In the genomic region with DNA sequence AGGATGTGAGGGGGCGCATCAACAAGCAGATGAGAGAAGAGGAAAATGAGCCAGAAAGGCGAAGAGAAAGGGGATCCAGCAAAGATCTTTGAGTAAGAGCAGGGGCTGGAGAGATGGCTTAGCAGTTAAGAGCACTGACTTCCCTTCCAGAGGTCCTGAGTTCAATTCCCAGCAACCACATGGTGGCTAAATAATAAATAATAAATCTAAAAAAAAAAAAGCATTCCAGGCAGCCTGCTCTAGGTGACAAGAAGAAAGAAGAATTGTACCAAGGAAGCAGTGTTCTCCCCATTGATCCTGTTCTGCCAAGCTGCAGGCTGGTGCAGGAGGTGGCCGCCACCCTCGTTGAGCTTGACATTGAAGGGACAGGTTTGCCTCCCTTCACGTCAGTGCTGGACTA, we compare ENCODE assay signal across 9 mouse cellular contexts.
DNase-seq lines count a peak whose midpoint lies in the region; ATAC-seq and TF ChIP-seq lines count a peak whose summit lies in the region.
"Had no signal": no experiment of that assay in that cellular context is flagged by ENCODE, and none has a peak within 500 bp of the region (broad histone marks: within the 10 kb centered on the region; RNA-seq: fewer than 3 reads in every experiment).

No protein-coding gene starts in this region.

- H3K4me2 ChIP-seq in lung, embryonic 14.5 days, result peak overlapping the region; percentile 84
- H3K4me2 ChIP-seq in embryonic facial prominence, embryonic 14.5 days (ENCODE audit: low read depth, low read length), result peak overlapping the region; percentile 73
- peak overlapping the region; percentile 82 for H3K4me2 ChIP-seq in intestine, embryonic 15.5 days (replicated peaks)
- H3K4me2 ChIP-seq in neural tube, embryonic 12.5 days (replicated peaks), result peak overlapping the region; percentile 75

- peak overlapping the region; percentile 86 for H3K4me3 ChIP-seq in lung, embryonic 14.5 days (ENCODE audit: low read depth, low read length)
- H3K4me3 ChIP-seq in embryonic facial prominence, embryonic 14.5 days (ENCODE audit: low read depth, low read length), result peak overlapping the region; percentile 78
- peak overlapping the region; percentile 90 for H3K4me3 ChIP-seq in intestine, embryonic 15.5 days (replicated peaks)
- peak overlapping the region; percentile 83 for H3K4me3 ChIP-seq in neural tube, embryonic 12.5 days

- H3K9me3 ChIP-seq in lung, embryonic 14.5 days (ENCODE audit: low read depth, low read length), result no peaks in the 10 kb centered on the region
- H3K9me3 ChIP-seq in embryonic facial prominence, embryonic 14.5 days (ENCODE audit: control insufficient read depth, low read length), result 0 out of 2 replicates have a peak, but pooled peaks cover 6% of the 10 kb centered on the region
- no peaks in the 10 kb centered on the region for H3K9me3 ChIP-seq in intestine, embryonic 15.5 days
- H3K9me3 ChIP-seq in neural tube, embryonic 12.5 days, result no peaks in the 10 kb centered on the region

- 36% methylated on average over 5 of the region's 5 CpGs for WGBS in lung, embryonic 14.5 days
- WGBS in embryonic facial prominence, embryonic 14.5 days, result 32% methylated on average over 5 of the region's 5 CpGs
- WGBS in intestine, embryonic 15.5 days, result 51% methylated on average over 5 of the region's 5 CpGs
- 47% methylated on average over 5 of the region's 5 CpGs for WGBS in neural tube, embryonic 12.5 days

- peak overlapping the region; percentile 82 for H3K9ac ChIP-seq in lung, embryonic 14.5 days
- peak overlapping the region; percentile 84 for H3K9ac ChIP-seq in embryonic facial prominence, embryonic 14.5 days (ENCODE audit: low read depth, low read length)
- H3K9ac ChIP-seq in intestine, embryonic 15.5 days, result peak overlapping the region; percentile 84
- peak overlapping the region; percentile 85 for H3K9ac ChIP-seq in neural tube, embryonic 12.5 days

- no peak for ATAC-seq in lung, embryonic 14.5 days (ENCODE audit: insufficient read depth)
- ATAC-seq in embryonic facial prominence, embryonic 14.5 days (ENCODE audit: low read depth), result no peak
- ATAC-seq in intestine, embryonic 15.5 days, result no peak
- no peak for ATAC-seq in neural tube, embryonic 12.5 days (ENCODE audit: low FRiP score, low read depth)

- H3K36me3 ChIP-seq in lung, embryonic 14.5 days (ENCODE audit: insufficient read depth), result 0 out of 2 replicates have a peak, but pooled peaks cover 3% of the 10 kb centered on the region
- H3K36me3 ChIP-seq in embryonic facial prominence, embryonic 14.5 days (ENCODE audit: control insufficient read depth, insufficient read depth, low read length), result peaks cover 11% of the 10 kb centered on the region
- no peaks in the 10 kb centered on the region for H3K36me3 ChIP-seq in intestine, embryonic 15.5 days
- 0 out of 2 replicates have a peak, but pooled peaks cover 11% of the 10 kb centered on the region for H3K36me3 ChIP-seq in neural tube, embryonic 12.5 days

- no peak overlapping the region; the same call in 1 of the 2 replicates for H3K27ac ChIP-seq in lung, embryonic 14.5 days (ENCODE audit: low read depth)
- H3K27ac ChIP-seq in embryonic facial prominence, embryonic 14.5 days (replicated peaks; ENCODE audit: low read depth, low read length), result no peak overlapping the region
- no peak overlapping the region for H3K27ac ChIP-seq in intestine, embryonic 15.5 days
- no peak overlapping the region for H3K27ac ChIP-seq in neural tube, embryonic 12.5 days

- TF ChIP-seq CTCF in lung, embryonic 14.5 days (IDR thresholded peaks at IDR 0.05; ENCODE audit: low read depth), result no peak

- no peaks in the 10 kb centered on the region for H3K27me3 ChIP-seq in lung, embryonic 14.5 days (ENCODE audit: insufficient read depth, low read length)
- no peaks in the 10 kb centered on the region for H3K27me3 ChIP-seq in embryonic facial prominence, embryonic 14.5 days (replicated peaks; ENCODE audit: control insufficient read depth, insufficient read depth, low read length)
- H3K27me3 ChIP-seq in intestine, embryonic 15.5 days (replicated peaks), result no peaks in the 10 kb centered on the region
- no peaks in the 10 kb centered on the region for H3K27me3 ChIP-seq in neural tube, embryonic 12.5 days (replicated peaks)

- no peak for DNase-seq in lung, embryonic 14.5 days
- DNase-seq in lung, postnatal 10 days, result no peak
- no peak for DNase-seq in embryonic facial prominence, embryonic 14.5 days (ENCODE audit: low spot score)
- no peak for DNase-seq in cerebellum, postnatal 4 days (ENCODE audit: low spot score in 2 of 2)
- DNase-seq in gastrocnemius, adult 8-10 months (ENCODE audit: low spot score in 2 of 2), result no peak
- no peak for DNase-seq in left cerebral cortex, adult 9 months (ENCODE audit: low spot score in 2 of 2)
- DNase-seq: kidney, adult 8-10 months had no signal

- H3K4me1 ChIP-seq in lung, embryonic 14.5 days (ENCODE audit: insufficient read depth), result 0 out of 2 replicates have a peak, but pooled peaks cover 3% of the 10 kb centered on the region
- peaks cover 13% of the 10 kb centered on the region for H3K4me1 ChIP-seq in embryonic facial prominence, embryonic 14.5 days (ENCODE audit: control insufficient read depth, insufficient read depth, low read length)
- peaks cover 7% of the 10 kb centered on the region; the same call in 1 of the 2 replicates for H3K4me1 ChIP-seq in intestine, embryonic 15.5 days (replicated peaks)
- H3K4me1 ChIP-seq in neural tube, embryonic 12.5 days, result peaks cover 15% of the 10 kb centered on the region
